Mouse (Mus musculus) ES-CJ7 (cell line): ENCODE measurements at regions not wholly inside any gene's neighbourhood (a gene's known extent, or its start where the extent isn't known, plus 50 kb on each side); places are given as distances from the start of the nearest gene placed in this dataset.

Experiments
- DNase-seq: peaks from one replicate; pipeline ENCODE4 v3.0.0; 2011; ENCODE audit warnings: low read depth, low spot score

- DNase-seq: no peak
Measured at GRCm38 (mm10) chr2:48733936-48734335, 80.0 kb upstream of the Acvr2a start.

GRCm38 (mm10) chr2:48734521-48734920 lies 79.4 kb upstream of the Acvr2a start:
- no peak for DNase-seq

- no peak for DNase-seq
Measured at GRCm38 (mm10) chr2:48736312-48736711, 77.6 kb upstream of the Acvr2a start.
